Mouse (Mus musculus) frontal cortex, postnatal 25 days (tissue): Measurements from ENCODE around the gene Srpx2.

ENCODE experiments used
- DNase-seq, 2 experiments: peaks; one replicate each; pipeline ENCODE4 v3.0.0; 2022; ENCODE audit warnings: low spot score in 2 of 2

The Srpx2 gene

GRCm38 (mm10) chrX:133908261-133908660 is at the start of gene Srpx2:
Srpx2 (plus strand) TSS chrX:133908426.
- DNase-seq, result no peak

DNA sequence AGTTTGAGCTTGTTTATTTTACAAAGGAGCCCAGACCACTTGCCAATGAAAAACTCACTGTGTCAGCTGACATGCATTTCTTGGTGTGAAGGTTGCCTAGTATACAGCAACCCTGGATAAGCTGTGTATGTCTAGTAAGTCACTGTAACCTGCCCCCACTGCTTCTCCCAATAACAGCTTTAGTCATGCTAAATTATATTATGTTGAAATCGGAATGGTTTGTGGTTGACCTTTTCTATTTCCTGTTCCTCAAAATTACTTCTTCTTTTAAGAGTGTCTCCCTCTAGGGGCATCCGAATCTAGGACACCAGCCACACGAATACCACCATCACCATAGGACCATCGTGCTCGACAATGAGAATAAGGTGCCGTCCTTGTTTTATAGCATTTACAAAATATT is 38.5 kb upstream of the Srpx2 start:
- DNase-seq, result no peak

DNA sequence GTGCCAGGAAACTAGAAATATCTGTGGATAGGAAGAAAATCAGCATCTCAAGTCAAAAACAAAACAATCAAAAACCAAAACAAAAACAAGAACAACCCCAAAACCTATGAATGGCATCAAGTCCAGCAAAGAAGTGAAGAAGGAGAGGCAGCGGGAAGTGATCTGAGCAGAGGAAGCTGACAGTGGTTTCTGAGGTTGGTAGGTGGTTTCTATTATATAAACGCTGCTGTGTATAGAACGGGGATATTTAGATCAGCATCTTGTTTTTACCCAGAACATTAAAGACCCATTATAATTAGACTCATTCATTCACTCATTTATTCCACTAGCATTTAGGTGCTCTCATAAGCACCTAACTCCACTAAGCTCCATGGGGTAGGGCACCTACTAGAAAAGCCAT is 20.9 kb upstream of the Srpx2 start:
- DNase-seq, result no peak

DNA sequence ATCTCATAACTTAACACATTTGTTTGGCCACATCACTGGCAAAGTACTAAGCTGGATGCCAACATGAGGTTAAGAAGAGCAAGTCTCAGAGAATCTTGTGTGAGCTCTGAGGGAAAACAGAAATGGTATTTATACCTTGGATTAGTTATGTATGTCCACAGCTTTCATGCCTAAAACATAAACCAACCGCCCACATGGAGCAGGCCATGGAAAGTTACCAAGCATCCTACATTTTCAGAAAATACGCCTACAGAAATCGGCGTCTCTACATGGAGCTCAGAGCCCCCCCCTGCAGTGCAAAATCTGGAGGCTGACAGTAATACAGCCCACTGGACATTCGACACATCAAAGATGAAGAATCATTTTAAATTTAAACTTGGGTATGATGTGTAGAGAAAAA is 20.1 kb upstream of the Srpx2 start:
- DNase-seq, result no peak

- DNase-seq, result peak; percentile 58 to 76
Measured at GRCm38 (mm10) chrX:133898014-133898542, 10.1 kb upstream of the Srpx2 start, which contains the start of gene Tspan6. Tspan6 (minus strand) TSS chrX:133898429.

GRCm38 (mm10) chrX:133911397-133912103 is 3.3 kb downstream of the Srpx2 start:
- DNase-seq, result no peak

- no peak for DNase-seq
Measured at GRCm38 (mm10) chrX:133913006-133913405, 4.8 kb downstream of the Srpx2 start.

DNA sequence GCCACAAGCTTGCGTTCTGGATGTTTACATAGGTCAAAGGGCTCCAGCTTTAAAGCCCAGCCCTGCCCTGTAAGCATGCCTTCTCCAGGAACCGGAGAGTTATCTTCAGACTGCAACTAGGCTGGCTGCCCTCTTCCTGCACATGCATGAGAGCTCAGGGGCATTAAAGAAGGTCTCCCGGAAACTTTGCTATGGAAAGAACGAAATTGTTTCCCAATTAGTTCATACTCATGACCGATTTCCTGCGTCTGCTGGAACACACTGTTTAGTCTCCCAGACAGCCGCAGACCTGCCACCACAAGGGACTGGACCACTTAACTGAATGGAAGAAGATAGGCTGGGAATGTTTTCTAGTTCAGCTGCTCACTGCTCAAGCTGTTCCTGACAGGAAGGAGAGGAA is 6.0 kb downstream of the Srpx2 start:
- no peak for DNase-seq

DNA sequence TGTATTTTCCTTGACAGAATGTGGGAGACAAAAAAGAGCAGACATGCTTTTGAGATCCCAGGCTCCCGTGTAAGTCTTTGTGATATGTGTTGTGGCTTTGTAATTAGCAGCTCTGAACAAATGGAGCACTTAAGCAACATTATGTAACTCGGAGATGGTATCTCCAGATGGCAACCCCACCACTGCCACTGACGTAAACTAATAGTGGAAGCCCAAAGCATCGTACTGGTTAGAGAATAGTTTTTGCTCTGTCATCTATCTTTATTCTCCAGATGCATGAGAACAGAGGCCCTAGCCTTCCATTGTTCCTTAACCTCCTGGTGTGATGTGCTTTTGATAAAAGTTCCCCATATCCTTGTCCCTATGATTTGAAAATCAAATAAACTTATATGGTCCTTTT is 13.0 kb downstream of the Srpx2 start:
- DNase-seq, result no peak

GRCm38 (mm10) chrX:133926760-133927159 is 18.5 kb downstream of the Srpx2 start:
- DNase-seq, result no peak

DNA sequence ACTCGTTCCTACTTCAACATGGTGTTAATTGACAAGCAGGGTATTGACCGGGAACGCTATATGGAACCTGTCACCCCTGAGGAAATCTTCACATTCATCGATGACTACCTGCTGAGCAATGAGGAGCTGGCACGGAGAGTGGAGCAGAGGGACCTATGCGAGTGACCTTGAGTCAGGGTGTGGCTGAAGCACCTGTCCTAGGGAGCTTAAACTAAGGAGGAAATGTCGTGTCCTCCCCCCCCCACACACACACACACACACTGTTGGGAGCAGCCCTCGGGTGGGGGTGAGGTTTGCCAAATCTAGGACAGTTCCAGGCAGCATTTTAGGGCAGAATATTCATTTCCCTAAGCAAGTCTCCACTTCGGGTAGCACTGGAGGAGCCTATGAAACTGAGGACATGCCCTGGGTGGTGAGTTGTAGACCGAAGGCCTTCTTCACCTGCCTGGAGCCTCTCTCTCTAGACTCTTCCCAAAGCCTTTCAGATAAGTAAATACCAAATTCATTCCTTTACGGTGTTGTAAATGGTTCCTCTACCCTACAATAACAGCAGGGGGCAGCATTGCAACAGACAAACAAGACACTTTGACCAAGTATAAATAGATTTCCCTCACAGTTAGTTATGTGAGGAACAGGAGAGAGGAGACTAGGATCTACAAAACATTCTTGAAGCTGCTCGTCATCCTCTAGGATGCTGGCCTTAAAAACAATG is 23.2 kb downstream of the Srpx2 start:
- no peak for DNase-seq

- DNase-seq, result no peak
Measured at GRCm38 (mm10) chrX:133936605-133937225, 28.5 kb downstream of the Srpx2 start.

DNA sequence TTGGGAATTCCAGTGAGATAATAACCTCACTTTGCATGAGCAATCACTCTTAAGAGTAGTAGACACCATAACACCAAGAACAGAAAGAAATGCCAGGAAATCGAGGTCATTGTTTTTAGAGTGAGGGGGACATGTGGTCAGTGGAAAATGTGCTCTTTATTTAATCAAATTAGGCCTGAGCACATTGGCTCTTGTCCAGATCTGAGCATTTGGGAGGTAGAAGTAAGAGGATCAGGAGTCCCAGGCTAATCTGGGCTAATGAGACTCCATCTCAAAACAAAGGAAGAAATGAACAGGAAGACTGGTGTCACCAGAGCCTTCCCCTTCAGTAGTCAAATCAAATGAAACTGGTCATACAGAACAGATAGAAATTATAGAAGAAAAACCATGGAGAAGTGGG is 31.3 kb downstream of the Srpx2 start:
- DNase-seq, result no peak

DNA sequence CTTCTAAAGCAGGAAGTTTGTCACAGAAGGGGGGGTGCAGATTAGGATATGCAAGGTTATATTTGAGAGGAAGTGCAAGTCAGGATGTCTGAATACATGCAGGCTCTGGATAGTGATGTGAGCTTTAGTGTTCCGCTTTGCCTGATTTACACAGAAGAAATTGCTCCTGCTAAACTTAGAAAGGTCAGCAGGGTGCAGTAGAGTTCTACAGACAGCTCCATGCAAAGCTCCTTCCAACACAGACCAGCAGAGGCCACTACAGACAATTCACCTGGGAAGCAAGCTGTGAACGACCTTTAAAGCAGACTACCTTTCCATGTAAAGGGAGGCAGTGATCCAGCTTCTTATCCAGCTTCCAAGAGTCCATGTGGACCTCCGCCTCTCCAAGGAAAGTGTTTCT is 39.2 kb downstream of the Srpx2 start:
- DNase-seq, result peak in 1 of 2 experiments; percentile 38

DNA sequence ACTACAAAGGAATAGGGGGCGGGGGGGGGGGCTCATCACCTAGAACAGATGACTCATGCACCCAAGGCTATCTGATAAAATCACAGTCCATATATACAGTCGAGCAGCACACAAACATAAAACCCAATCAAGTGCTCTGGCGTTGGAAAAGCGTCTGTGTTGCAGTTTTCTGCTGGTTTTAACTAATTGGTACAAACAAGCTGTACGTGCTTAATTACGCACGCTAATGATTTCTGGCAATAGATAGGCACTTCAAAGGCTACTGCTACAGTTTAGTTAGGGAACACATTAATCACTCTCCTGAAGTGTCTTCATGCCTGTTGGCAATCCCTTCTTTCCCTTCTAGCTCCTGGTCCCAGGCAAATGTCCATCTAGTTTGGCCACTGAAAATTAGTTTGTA is 46.4 kb downstream of the Srpx2 start:
- DNase-seq, result no peak

DNA sequence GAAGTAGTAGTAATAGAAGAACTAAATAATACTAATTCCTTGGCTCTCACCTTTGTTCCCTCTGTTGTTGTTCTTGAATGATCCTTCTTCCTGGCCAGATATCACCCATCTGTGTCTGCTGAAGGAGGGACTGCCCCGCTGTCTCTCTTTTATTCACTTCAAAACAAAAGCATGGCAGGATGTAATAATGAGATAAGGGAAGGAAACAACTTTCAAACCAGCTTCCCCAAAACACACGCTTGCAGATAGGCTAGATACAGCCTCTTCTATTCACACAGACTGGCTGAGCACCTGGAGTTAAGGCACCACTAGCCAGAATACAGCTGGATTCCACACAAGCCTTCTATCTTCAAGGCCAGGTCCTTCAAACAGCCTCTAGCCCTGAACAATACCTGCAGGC is 52.4 kb downstream of the Srpx2 start:
- no peak for DNase-seq

GRCm38 (mm10) chrX:133964615-133965014 is 56.4 kb downstream of the Srpx2 start:
- DNase-seq, result no peak

GRCm38 (mm10) chrX:133981231-133982002 is 73.2 kb downstream of the Srpx2 start, which contains the start of gene Sytl4:
Sytl4 (minus strand) TSS chrX:133981812.
- no peak for DNase-seq
